Mouse (Mus musculus): ENCODE results near the gene Ndufa6. TPM values are rescaled to one million over a fixed set of nuclear protein-coding genes. Genes with fewer than 3 reads are reported as not detected.
"Not testable (repeated sequence)": the region's sequence is repeated elsewhere in the genome, so short reads cannot be mapped to it uniquely, and the experiment has no call there.

Gene Ndufa6
- total and polyA plus RNA-seq, 3 experiments = 235 to 417 TPM; not detected in 1

- H3K79me2 ChIP-seq (ENCODE audit: control insufficient read depth, insufficient read depth, low read length, poor library complexity); H3K9ac ChIP-seq (ENCODE audit: control insufficient read depth, low read depth, low read length, poor library complexity, severe bottlenecking); H3K36me3 ChIP-seq (ENCODE audit: control insufficient read depth in 1 of 2, insufficient read depth in 2 of 2, low read length in 2 of 2); H3K9me3 ChIP-seq (replicated peaks; ENCODE audit: insufficient read depth, low read length); DNase-seq (ENCODE audit: low read depth, low spot score); H3K27me3 ChIP-seq (ENCODE audit: control insufficient read depth in 1 of 2, insufficient read depth in 2 of 2, low read length in 2 of 2); H3K27ac ChIP-seq (ENCODE audit: control insufficient read depth, low read depth, low read length); H3K4me3 ChIP-seq (ENCODE audit: control insufficient read depth in 1 of 2, insufficient read depth in 1 of 2, low read depth in 2 of 2, low read length in 2 of 2): not testable (repeated sequence)
- H3K4me1 ChIP-seq (ENCODE audit: control insufficient read depth in 1 of 2, insufficient read depth in 2 of 2, low read length in 2 of 2) = peaks cover 8 to 13% of the 10 kb centered on the region in 2 experiments
These were observed 9.7 kb upstream of the Ndufa6 start for GRCm38 (mm10) chr15:82363801-82364200.

GRCm38 (mm10) chr15:82362234-82362633 lies 8.1 kb upstream of the Ndufa6 start:
- no peak overlapping the region for H3K9ac ChIP-seq (ENCODE audit: control insufficient read depth, low read depth, low read length, poor library complexity, severe bottlenecking)
- no peaks in the 10 kb centered on the region for H3K27me3 ChIP-seq (ENCODE audit: control insufficient read depth in 1 of 2, insufficient read depth in 2 of 2, low read length in 2 of 2)
- DNase-seq (ENCODE audit: low read depth, low spot score) = no peak
- H3K79me2 ChIP-seq (ENCODE audit: control insufficient read depth, insufficient read depth, low read length, poor library complexity) = no peaks in the 10 kb centered on the region
- H3K9me3 ChIP-seq (replicated peaks; ENCODE audit: insufficient read depth, low read length) = no peaks in the 10 kb centered on the region
- H3K36me3 ChIP-seq (ENCODE audit: control insufficient read depth in 1 of 2, insufficient read depth in 2 of 2, low read length in 2 of 2) = peaks cover 0 to 3% of the 10 kb centered on the region in 2 experiments; a peak in 2 of 4 replicates
- TF ChIP-seq ZNF384 (IDR thresholded peaks at IDR 0.05; ENCODE audit: low read depth, low read length) = no peak
- no peak overlapping the region for H3K27ac ChIP-seq (ENCODE audit: control insufficient read depth, low read depth, low read length)
- H3K4me3 ChIP-seq (ENCODE audit: control insufficient read depth in 1 of 2, insufficient read depth in 1 of 2, low read depth in 2 of 2, low read length in 2 of 2) = no peak overlapping the region
- H3K4me1 ChIP-seq (ENCODE audit: control insufficient read depth in 1 of 2, insufficient read depth in 2 of 2, low read length in 2 of 2) = peaks cover 8 to 13% of the 10 kb centered on the region in 2 experiments

- no peak overlapping the region for H3K9ac ChIP-seq (ENCODE audit: control insufficient read depth, low read depth, low read length, poor library complexity, severe bottlenecking)
- peaks cover 0 to 3% of the 10 kb centered on the region in 2 experiments; a peak in 2 of 4 replicates for H3K36me3 ChIP-seq (ENCODE audit: control insufficient read depth in 1 of 2, insufficient read depth in 2 of 2, low read length in 2 of 2)
- peaks cover 8 to 13% of the 10 kb centered on the region in 2 experiments for H3K4me1 ChIP-seq (ENCODE audit: control insufficient read depth in 1 of 2, insufficient read depth in 2 of 2, low read length in 2 of 2)
- no peak overlapping the region for H3K27ac ChIP-seq (ENCODE audit: control insufficient read depth, low read depth, low read length)
- DNase-seq (ENCODE audit: low read depth, low spot score) = peak; percentile 43
- TF ChIP-seq ZC3H11A (IDR thresholded peaks at IDR 0.05; ENCODE audit: low read depth, low read length) (peak; percentile 26), JUND (IDR thresholded peaks at IDR 0.05; ENCODE audit: low read depth, low read length) (no peak), KAT2A (conservative IDR thresholded peaks at IDR 0.05; ENCODE audit: low read depth, low read length) (no peak), GABPA (IDR thresholded peaks at IDR 0.05; ENCODE audit: low read depth, low read length) (no peak), EP300 (IDR thresholded peaks at IDR 0.05; ENCODE audit: low read depth in 1 of 2, low read length in 2 of 2) (no peak), CHD2 (IDR thresholded peaks at IDR 0.05; ENCODE audit: low read length) (no peak), USF1 (IDR thresholded peaks at IDR 0.05; ENCODE audit: low read depth, low read length) (no peak), E2F4 (IDR thresholded peaks at IDR 0.05; ENCODE audit: borderline replicate concordance, low read depth, low read length) (no peak), CHD1 (IDR thresholded peaks at IDR 0.05; ENCODE audit: low read depth, low read length) (no peak), MYC (IDR thresholded peaks at IDR 0.05; ENCODE audit: low read depth, low read length) (no peak), ZMIZ1 (IDR thresholded peaks at IDR 0.05; ENCODE audit: low read depth, low read length) (no peak), ELF1 (IDR thresholded peaks at IDR 0.05; ENCODE audit: low read depth, low read length) (peak; percentile 21; the same call in 1 of the 2 replicates), ZKSCAN1 (IDR thresholded peaks at IDR 0.05; ENCODE audit: low read depth, low read length) (no peak), USF2 (IDR thresholded peaks at IDR 0.05; ENCODE audit: borderline replicate concordance in 1 of 2, insufficient read depth in 1 of 2, low read depth in 1 of 2, low read length in 2 of 2) (no peak), RAD21 (IDR thresholded peaks at IDR 0.05; ENCODE audit: low read depth, low read length) (peak; percentile 31), CTCF (IDR thresholded peaks at IDR 0.05 in 2 of 3, conservative IDR thresholded peaks at IDR 0.05 in 1 of 3; ENCODE audit: control insufficient read depth in 1 of 3, insufficient read depth in 1 of 3, low read depth in 2 of 3, low read length in 3 of 3, poor library complexity in 1 of 3, severe bottlenecking in 1 of 3) (peak in 2 of 3 experiments; percentile 25 to 27; a peak in 3 of 6 replicates)
- H3K9me3 ChIP-seq (replicated peaks; ENCODE audit: insufficient read depth, low read length) = no peaks in the 10 kb centered on the region
- no peak overlapping the region for H3K4me3 ChIP-seq (ENCODE audit: control insufficient read depth in 1 of 2, insufficient read depth in 1 of 2, low read depth in 2 of 2, low read length in 2 of 2)
- no peaks in the 10 kb centered on the region for H3K79me2 ChIP-seq (ENCODE audit: control insufficient read depth, insufficient read depth, low read length, poor library complexity)
- H3K27me3 ChIP-seq (ENCODE audit: control insufficient read depth in 1 of 2, insufficient read depth in 2 of 2, low read length in 2 of 2) = no peaks in the 10 kb centered on the region
These were observed 7.4 kb upstream of the Ndufa6 start for GRCm38 (mm10) chr15:82361459-82362018.
